ENCODE assay signal across 33 mouse cellular contexts in genomic region chr10:30786103-30786754, GRCm38 (mm10). TPM values are rescaled to one million over a fixed set of nuclear protein-coding genes. Genes with fewer than 3 reads are reported as not detected.
DNase-seq lines count a peak whose midpoint lies in the region; ATAC-seq and TF ChIP-seq lines count a peak whose summit lies in the region.
"Had no signal": no experiment of that assay in that cellular context is flagged by ENCODE, and none has a peak within 500 bp of the region (broad histone marks: within the 10 kb centered on the region; RNA-seq: fewer than 3 reads in every experiment).

No protein-coding gene starts in this region.

- H3K9me3 ChIP-seq in embryonic facial prominence, embryonic 14.5 days (ENCODE audit: control insufficient read depth, low read length), result 0 out of 2 replicates have a peak, but pooled peaks cover 2% of the 10 kb centered on the region
- H3K9me3 ChIP-seq in embryonic facial prominence, embryonic 10.5 days, result no peaks in the 10 kb centered on the region
- H3K9me3 ChIP-seq: forebrain, embryonic 15.5 days; heart, embryonic 13.5 days; hindbrain, embryonic 10.5 days; hindbrain, embryonic 15.5 days; limb, embryonic 10.5 days; limb, embryonic 15.5 days; midbrain, embryonic 10.5 days; midbrain, embryonic 15.5 days; neural tube, embryonic 12.5 days had no signal

- H3K27me3 ChIP-seq in embryonic facial prominence, embryonic 14.5 days (replicated peaks; ENCODE audit: control insufficient read depth, insufficient read depth, low read length), result no peaks in the 10 kb centered on the region
- no peaks in the 10 kb centered on the region for H3K27me3 ChIP-seq in embryonic facial prominence, embryonic 10.5 days (replicated peaks; ENCODE audit: low read depth, poor library complexity, severe bottlenecking)
- H3K27me3 ChIP-seq in myocyte (ENCODE audit: control insufficient read depth, insufficient read depth, insufficient read length), result no peaks in the 10 kb centered on the region
- H3K27me3 ChIP-seq: forebrain, embryonic 15.5 days; heart, embryonic 13.5 days; hindbrain, embryonic 15.5 days; limb, embryonic 15.5 days; midbrain, embryonic 15.5 days; neural tube, embryonic 12.5 days had no signal

- no peak overlapping the region for H3K27ac ChIP-seq in embryonic facial prominence, embryonic 14.5 days (replicated peaks; ENCODE audit: low read depth, low read length)
- no peak overlapping the region for H3K27ac ChIP-seq in embryonic facial prominence, embryonic 10.5 days (replicated peaks)
- H3K27ac ChIP-seq: forebrain, embryonic 15.5 days; heart, embryonic 13.5 days; hindbrain, embryonic 10.5 days; hindbrain, embryonic 15.5 days; layer of hippocampus, adult 2 months; limb, embryonic 10.5 days; limb, embryonic 15.5 days; liver, embryonic 14.5 days; macrophage; midbrain, embryonic 10.5 days; midbrain, embryonic 15.5 days; neural tube, embryonic 12.5 days had no signal

- H3K79me2 ChIP-seq in myocyte (ENCODE audit: control insufficient read depth, insufficient read depth), result no peaks in the 10 kb centered on the region

- 76% methylated on average over 5 of the region's 5 CpGs for WGBS in embryonic facial prominence, embryonic 14.5 days
- WGBS in embryonic facial prominence, embryonic 10.5 days, result 84% methylated on average over 5 of the region's 5 CpGs

- no peak overlapping the region for H3K4me3 ChIP-seq in embryonic facial prominence, embryonic 14.5 days (ENCODE audit: low read depth, low read length)
- no peak overlapping the region for H3K4me3 ChIP-seq in embryonic facial prominence, embryonic 10.5 days
- H3K4me3 ChIP-seq in myocyte, result no peak overlapping the region
- H3K4me3 ChIP-seq: forebrain, embryonic 15.5 days; heart, embryonic 13.5 days; hindbrain, embryonic 10.5 days; hindbrain, embryonic 15.5 days; layer of hippocampus, adult 2 months; limb, embryonic 10.5 days; limb, embryonic 15.5 days; midbrain, embryonic 10.5 days; midbrain, embryonic 15.5 days; neural tube, embryonic 12.5 days had no signal

- no peak overlapping the region for H3K9ac ChIP-seq in embryonic facial prominence, embryonic 14.5 days (ENCODE audit: low read depth, low read length)
- H3K9ac ChIP-seq: forebrain, embryonic 15.5 days; heart, embryonic 13.5 days; hindbrain, embryonic 15.5 days; limb, embryonic 15.5 days; liver, embryonic 14.5 days; midbrain, embryonic 15.5 days; neural tube, embryonic 12.5 days had no signal

- H3K4me1 ChIP-seq in embryonic facial prominence, embryonic 14.5 days (ENCODE audit: control insufficient read depth, insufficient read depth, low read length), result no peaks in the 10 kb centered on the region
- H3K4me1 ChIP-seq in embryonic facial prominence, embryonic 10.5 days, result no peaks in the 10 kb centered on the region
- H3K4me1 ChIP-seq: forebrain, embryonic 15.5 days; hindbrain, embryonic 10.5 days; hindbrain, embryonic 15.5 days; limb, embryonic 10.5 days; limb, embryonic 15.5 days; midbrain, embryonic 10.5 days; midbrain, embryonic 15.5 days; neural tube, embryonic 12.5 days had no signal

- H3K4me2 ChIP-seq in embryonic facial prominence, embryonic 14.5 days (ENCODE audit: low read depth, low read length), result no peak overlapping the region
- peak overlapping the region; percentile 35 for H3K4me2 ChIP-seq in myocyte (ENCODE audit: low read depth)
- H3K4me2 ChIP-seq: forebrain, embryonic 15.5 days; heart, embryonic 13.5 days; hindbrain, embryonic 15.5 days; limb, embryonic 15.5 days; midbrain, embryonic 15.5 days; neural tube, embryonic 12.5 days had no signal

- no peaks in the 10 kb centered on the region for H3K36me3 ChIP-seq in embryonic facial prominence, embryonic 14.5 days (ENCODE audit: control insufficient read depth, insufficient read depth, low read length)
- H3K36me3 ChIP-seq in embryonic facial prominence, embryonic 10.5 days (replicated peaks), result peaks cover 5% of the 10 kb centered on the region; the same call in 1 of the 2 replicates
- H3K36me3 ChIP-seq in myocyte (ENCODE audit: control insufficient read depth, insufficient read depth), result no peaks in the 10 kb centered on the region
- H3K36me3 ChIP-seq: forebrain, embryonic 15.5 days; hindbrain, embryonic 15.5 days; limb, embryonic 10.5 days; limb, embryonic 15.5 days; midbrain, embryonic 10.5 days; midbrain, embryonic 15.5 days; neural tube, embryonic 12.5 days had no signal

- DNase-seq in embryonic facial prominence, embryonic 14.5 days (ENCODE audit: low spot score), result peak; percentile 11
- DNase-seq in embryonic facial prominence, embryonic 10.5 days (ENCODE audit: low spot score), result no peak
- DNase-seq in MN1 (ENCODE audit: low spot score), result peak; percentile 76
- DNase-seq in fat pad, adult 2 months (ENCODE audit: extremely low read depth, low read depth, low spot score), result peak; percentile 69
- DNase-seq in embryo, embryonic 10.5 days (ENCODE audit: low spot score), result no peak
- no peak for DNase-seq in gastrocnemius, postnatal 25 days
- DNase-seq in left cerebral cortex, adult 11 months (ENCODE audit: low spot score), result no peak
- DNase-seq: adrenal gland, adult 2 months; cerebellum, adult 9-10 months; gastrocnemius, postnatal 36 days; heart, postnatal 10 days; kidney, adult 18-20 months; kidney, postnatal 25 days; lung, adult 2 months; lung, postnatal 10 days; right cerebral cortex, adult 18-20 months; right cerebral cortex, postnatal 4 days; thymus, adult 2 months; thymus, postnatal 36 days had no signal

- no peak for TF ChIP-seq POLR2A in myocyte (IDR thresholded peaks at IDR 0.05; ENCODE audit: insufficient read length, low read depth)

- no peak overlapping the region for H3ac ChIP-seq in myocyte (ENCODE audit: control insufficient read depth, insufficient read length)

- no peak for ATAC-seq in embryonic facial prominence, embryonic 14.5 days (ENCODE audit: low read depth)
- ATAC-seq: activated CD4-positive, CD25-positive, alpha-beta regulatory T cell, adult 4 months; forebrain, embryonic 15.5 days; midbrain, embryonic 15.5 days had no signal

TF ChIP-seq in myocyte, 11 proteins besides CTCF, POLR2A, EP300 and RAD21:
- peak; percentile 78 for TF ChIP-seq USF1 (IDR thresholded peaks at IDR 0.05; ENCODE audit: low read depth)
- TF ChIP-seq MYOD1 (IDR thresholded peaks at IDR 0.05; ENCODE audit: control insufficient read depth in 1 of 3, insufficient read length in 2 of 3, low read depth in 2 of 3), result peak in 1 of 3 experiments; percentile 42
- no peak for TF ChIP-seq E2F4 (IDR thresholded peaks at IDR 0.05; ENCODE audit: insufficient read depth)
- no peak for TF ChIP-seq TCF12 (IDR thresholded peaks at IDR 0.05; ENCODE audit: insufficient read depth, poor library complexity, severe bottlenecking)

RNA-seq across cellular contexts. Expression of gene Ncoa7, which starts 16.9 kb away (rescaled TPM):
- polyA plus RNA-seq in embryonic facial prominence, embryonic 14.5 days (2014; fragmentation: Nextera tagmentation; extraction: Ambion mirVana), result 10.6 TPM in 2 replicates
- 7.6 and 8.8 TPM in 2 replicates for polyA plus RNA-seq in embryonic facial prominence, embryonic 10.5 days (2016; fragmentation: Nextera tagmentation; extraction: Ambion mirVana)
- 2.7 TPM for polyA plus RNA-seq in myocyte (2012; fragmentation: generic; extraction: Trizol)
- total RNA-seq in gastrocnemius, postnatal 25 days (2021), result 1 to 10 TPM; 2.1 to 3.0 TPM

RNA-seq across cellular contexts. Expression of gene Hey2, which starts 56.4 kb away (rescaled TPM):
- polyA plus RNA-seq in embryonic facial prominence, embryonic 14.5 days (2014; fragmentation: Nextera tagmentation; extraction: Ambion mirVana), result 4.6 and 5.4 TPM in 2 replicates
- 2.5 and 3.2 TPM in 2 replicates for polyA plus RNA-seq in embryonic facial prominence, embryonic 10.5 days (2016; fragmentation: Nextera tagmentation; extraction: Ambion mirVana)
- 0.02 TPM for polyA plus RNA-seq in myocyte (2012; fragmentation: generic; extraction: Trizol)
- 1 to 10 TPM in 1 of 2 experiments, under 1 TPM in 1; 0.59 to 1.0 TPM for total RNA-seq in gastrocnemius, postnatal 25 days (2021)
- polyA plus RNA-seq: activated CD4-positive, CD25-positive, alpha-beta regulatory T cell, adult 4 months; macrophage had no signal

Comparison
In these comparisons a context has a peak if more than half of its experiments do, and no peak if none do; other contexts are left out.
1. DNase-seq: peak in embryonic facial prominence, embryonic 14.5 days (single experiment), MN1 (single experiment) and fat pad, adult 2 months (single experiment); none in embryonic facial prominence, embryonic 10.5 days (single experiment), embryo, embryonic 10.5 days (single experiment), gastrocnemius, postnatal 25 days (single experiment) and left cerebral cortex, adult 11 months (single experiment).